Mouse (Mus musculus) erythroblast, embryonic 14.5 days (primary cell): ENCODE measurements around the gene Adam11.

Experiments
- GATA1 ChIP-seq: IDR thresholded peaks from 2 replicates; pipeline ENCODE4 v1.6.1; 2012; ENCODE audit warnings: low read length, inconsistent platforms, mixed read lengths
- TAL1 ChIP-seq: IDR thresholded peaks from 3 replicates; pipeline ENCODE4 v1.6.1; 2012; ENCODE audit warnings: low read length, inconsistent platforms, mixed read lengths

- TF ChIP-seq GATA1 (no peak), TAL1 (no peak)
These were observed 45.1 kb upstream of the Adam11 start for GRCm38 (mm10) chr11:102716135-102716534.
